Comparison of ENCODE assay signal across 8 mouse cellular contexts in the genomic region with DNA sequence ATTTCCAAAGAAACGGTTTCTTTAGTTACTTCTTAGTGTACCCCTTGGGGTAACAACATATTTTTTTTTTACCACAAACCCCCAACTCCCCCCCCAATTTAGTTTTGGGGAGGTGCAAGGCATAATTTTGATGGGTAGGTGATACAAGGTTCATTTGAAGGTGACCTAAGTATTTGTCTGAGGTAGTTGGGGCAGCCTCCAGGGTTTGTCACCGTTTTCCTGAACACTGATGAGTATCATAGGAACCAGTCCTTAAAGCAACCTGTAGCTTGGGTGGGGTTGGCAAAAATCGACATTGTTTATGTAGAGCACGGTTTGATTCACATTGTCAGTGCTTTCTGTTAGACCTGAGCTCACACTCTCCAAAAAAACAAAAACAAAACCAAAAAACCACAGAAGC. TPM values are rescaled to one million over a fixed set of nuclear protein-coding genes. Genes with fewer than 3 reads are reported as not detected.
DNase-seq lines count a peak whose midpoint lies in the region; ATAC-seq and TF ChIP-seq lines count a peak whose summit lies in the region.

No protein-coding gene starts in this region.

- no peak for TF ChIP-seq POLR2A in embryonic fibroblast, embryonic 13.5 days (IDR thresholded peaks at IDR 0.05; ENCODE audit: low read depth, low read length)

- H3K4me3 ChIP-seq in liver, embryonic 11.5 days (ENCODE audit: low read depth, low read length) = peak overlapping the region; percentile 86
- peak overlapping the region; percentile 100 for H3K4me3 ChIP-seq in embryonic fibroblast, embryonic 13.5 days (ENCODE audit: insufficient read depth, low read length)
- H3K4me3 ChIP-seq in limb, embryonic 10.5 days = peak overlapping the region; percentile 85
- H3K4me3 ChIP-seq in neural tube, embryonic 15.5 days (replicated peaks) = peak overlapping the region; percentile 65

- H3K9me3 ChIP-seq in liver, embryonic 11.5 days (ENCODE audit: control insufficient read depth, low read length) = no peaks in the 10 kb centered on the region
- H3K9me3 ChIP-seq in limb, embryonic 10.5 days (replicated peaks) = no peaks in the 10 kb centered on the region
- H3K9me3 ChIP-seq in neural tube, embryonic 15.5 days (replicated peaks) = no peaks in the 10 kb centered on the region

- H3K27ac ChIP-seq in liver, embryonic 11.5 days (ENCODE audit: low read depth, low read length) = no peak overlapping the region
- H3K27ac ChIP-seq in embryonic fibroblast, embryonic 13.5 days (ENCODE audit: insufficient read depth, low read length) = peak overlapping the region; percentile 92; the same call in 1 of the 2 replicates
- H3K27ac ChIP-seq in limb, embryonic 10.5 days = peak overlapping the region; percentile 99
- H3K27ac ChIP-seq in neural tube, embryonic 15.5 days (replicated peaks) = no peak overlapping the region

- DNase-seq in liver, embryonic 11.5 days (ENCODE audit: low spot score) = no peak
- no peak for DNase-seq in liver
- no peak for DNase-seq in limb, embryonic 10.5 days (ENCODE audit: low spot score)
- DNase-seq in cerebellum, postnatal 4 days (ENCODE audit: low spot score in 2 of 2) = no peak
- no peak for DNase-seq in urinary bladder, postnatal 36 days (ENCODE audit: low spot score in 2 of 2)
- no peak for DNase-seq in thymus, postnatal 14 days

- peak overlapping the region; percentile 87 for H3K4me2 ChIP-seq in liver, embryonic 11.5 days
- H3K4me2 ChIP-seq in neural tube, embryonic 15.5 days = peak overlapping the region; percentile 94

- peaks cover 3% of the 10 kb centered on the region for H3K4me1 ChIP-seq in liver, embryonic 11.5 days (replicated peaks; ENCODE audit: control insufficient read depth, insufficient read depth, low read length)
- H3K4me1 ChIP-seq in embryonic fibroblast, embryonic 13.5 days (ENCODE audit: control insufficient read depth, insufficient read depth, low read length) = peaks cover 18% of the 10 kb centered on the region
- H3K4me1 ChIP-seq in limb, embryonic 10.5 days = peaks cover 39% of the 10 kb centered on the region
- H3K4me1 ChIP-seq in neural tube, embryonic 15.5 days = peaks cover 25% of the 10 kb centered on the region

- whole genome bisulfite sequencing in liver, embryonic 11.5 days = 54% methylated on average over 4 of the region's 4 CpGs
- 69% methylated on average over 4 of the region's 4 CpGs for WGBS in limb, embryonic 10.5 days
- WGBS in neural tube, embryonic 15.5 days = 57% methylated on average over 4 of the region's 4 CpGs

- ATAC-seq in liver, embryonic 11.5 days (replicated peaks; ENCODE audit: low FRiP score) = no peak
- no peak for ATAC-seq in neural tube, embryonic 15.5 days (ENCODE audit: low FRiP score)

- no peaks in the 10 kb centered on the region for H3K27me3 ChIP-seq in liver, embryonic 11.5 days (replicated peaks; ENCODE audit: control insufficient read depth, insufficient read depth, low read length)
- no peaks in the 10 kb centered on the region for H3K27me3 ChIP-seq in limb, embryonic 10.5 days (ENCODE audit: low read depth, poor library complexity, severe bottlenecking)
- 0 out of 2 replicates have a peak, but pooled peaks cover 5% of the 10 kb centered on the region for H3K27me3 ChIP-seq in neural tube, embryonic 15.5 days (replicated peaks)

- no peak for TF ChIP-seq CTCF in embryonic fibroblast, embryonic 13.5 days (IDR thresholded peaks at IDR 0.05; ENCODE audit: borderline replicate concordance, insufficient read depth, low read length)

- H3K9ac ChIP-seq in liver, embryonic 11.5 days (ENCODE audit: low read depth, low read length) = no peak overlapping the region
- no peak overlapping the region for H3K9ac ChIP-seq in neural tube, embryonic 15.5 days (replicated peaks)

- no peaks in the 10 kb centered on the region for H3K36me3 ChIP-seq in liver, embryonic 11.5 days (ENCODE audit: control insufficient read depth, insufficient read depth, low read length)
- H3K36me3 ChIP-seq in limb, embryonic 10.5 days = peaks cover 20% of the 10 kb centered on the region
- no peaks in the 10 kb centered on the region for H3K36me3 ChIP-seq in neural tube, embryonic 15.5 days

RNA-seq across cellular contexts. Expression of a gene that starts 1.6 kb away (rescaled TPM):
- polyA plus RNA-seq in liver, embryonic 11.5 days (2014; fragmentation: Nextera tagmentation; extraction: Ambion mirVana) = 34.3 and 38.3 TPM in 2 replicates
- polyA plus RNA-seq in embryonic fibroblast, embryonic 13.5 days (2011; ENCODE audit: insufficient read length, low read depth, missing spikeins) = 219 and 315 TPM in 2 replicates
- polyA plus RNA-seq in limb, embryonic 10.5 days (2016; fragmentation: Nextera tagmentation; extraction: Ambion mirVana) = 53.0 and 56.0 TPM in 2 replicates
- 29.1 and 29.8 TPM in 2 replicates for polyA plus RNA-seq in neural tube, embryonic 15.5 days (2015; fragmentation: Nextera tagmentation; extraction: Ambion mirVana)

Comparison
In these comparisons a context has a peak if more than half of its experiments do, and no peak if none do; other contexts are left out.
1. H3K27ac ChIP-seq: peak in embryonic fibroblast, embryonic 13.5 days (single experiment) and limb, embryonic 10.5 days (single experiment); none in liver, embryonic 11.5 days (single experiment) and neural tube, embryonic 15.5 days (single experiment).
2. Peak in every context shown above with its lines, with median percentiles within 50 percentile points of each other: H3K4me3 ChIP-seq.